In genomic region chr10:4389036-4389435, GRCm38 (mm10) we compare ENCODE assay signal across 8 mouse cellular contexts. TPM values are rescaled to one million over a fixed set of nuclear protein-coding genes. Genes with fewer than 3 reads are reported as not detected.
DNase-seq lines count a peak whose midpoint lies in the region; ATAC-seq and TF ChIP-seq lines count a peak whose summit lies in the region.

No protein-coding gene starts in this region.

- peak overlapping the region; percentile 94 for H3K4me3 ChIP-seq in kidney, embryonic 16.5 days (ENCODE audit: low read length)
- peak overlapping the region; percentile 66 for H3K4me3 ChIP-seq in bone marrow macrophage, adult 2 months (ENCODE audit: insufficient read depth, low read length)

- 10% methylated on average over 10 of the region's 10 CpGs for WGBS in kidney, embryonic 16.5 days

- H3K27ac ChIP-seq in kidney, embryonic 16.5 days (ENCODE audit: low read length) = no peak overlapping the region
- no peak overlapping the region for H3K27ac ChIP-seq in bone marrow macrophage, adult 2 months (ENCODE audit: insufficient read depth, low read depth, low read length)

- H3K27me3 ChIP-seq in kidney, embryonic 16.5 days (ENCODE audit: insufficient read depth, low read length) = no peaks in the 10 kb centered on the region

- TF ChIP-seq POLR2A in bone marrow macrophage, adult 2 months (IDR thresholded peaks at IDR 0.05; ENCODE audit: borderline replicate concordance, low read depth, low read length) = no peak

- DNase-seq in kidney, postnatal 4 days = no peak
- peak; percentile 47 for DNase-seq in induced T-regulatory cell, adult 2 months (ENCODE audit: low read depth)
- peak; percentile 51 for DNase-seq in naive thymus-derived CD4-positive, alpha-beta T cell, adult 2 months (ENCODE audit: low read depth)
- DNase-seq in c-Kit-positive CD71-positive TER-119-positive erythroid progenitor cells, embryonic 14.5 days (ENCODE audit: low spot score) = no peak
- no peak for DNase-seq in cerebellum, adult 11 months
- no peak for DNase-seq in ovary, postnatal 10 days (ENCODE audit: low spot score)

- ATAC-seq in kidney, embryonic 16.5 days (ENCODE audit: low FRiP score, low TSS enrichment) = no peak

- peak overlapping the region; percentile 89 for H3K4me2 ChIP-seq in kidney, embryonic 16.5 days (replicated peaks; ENCODE audit: low read depth, low read length)

- H3K9ac ChIP-seq in kidney, embryonic 16.5 days (replicated peaks; ENCODE audit: low read length) = peak overlapping the region; percentile 99

- H3K4me1 ChIP-seq in kidney, embryonic 16.5 days (ENCODE audit: insufficient read depth, low read length) = peaks cover 40% of the 10 kb centered on the region
- H3K4me1 ChIP-seq in bone marrow macrophage, adult 2 months (ENCODE audit: control insufficient read depth, insufficient read depth, low read length) = peaks cover 43% of the 10 kb centered on the region

- TF ChIP-seq CTCF in bone marrow macrophage, adult 2 months (IDR thresholded peaks at IDR 0.05; ENCODE audit: low read depth, low read length) = no peak

- peaks cover 10% of the 10 kb centered on the region; the same call in 1 of the 2 replicates for H3K36me3 ChIP-seq in kidney, embryonic 16.5 days (ENCODE audit: insufficient read depth, low read length)

- no peaks in the 10 kb centered on the region for H3K9me3 ChIP-seq in kidney, embryonic 16.5 days (ENCODE audit: low read length)

RNA-seq across cellular contexts. Expression of gene Zbtb2, which starts 1.1 kb away (rescaled TPM):
- polyA plus RNA-seq in kidney, embryonic 16.5 days (2015; fragmentation: Nextera tagmentation; extraction: Ambion mirVana) = 17.9 and 19.0 TPM in 2 replicates
- 8.7 and 10.3 TPM in 2 replicates for polyA plus RNA-seq in bone marrow macrophage, adult 2 months (2012; ENCODE audit: insufficient read depth, insufficient read length, missing spikeins)

RNA-seq across cellular contexts. Expression of gene Rmnd1, which starts 43.2 kb away (rescaled TPM):
- 65.2 and 71.0 TPM in 2 replicates for polyA plus RNA-seq in kidney, embryonic 16.5 days (2015; fragmentation: Nextera tagmentation; extraction: Ambion mirVana)
- 52.0 and 53.4 TPM in 2 replicates for polyA plus RNA-seq in bone marrow macrophage, adult 2 months (2012; ENCODE audit: insufficient read depth, insufficient read length, missing spikeins)

RNA-seq across cellular contexts. Expression of gene Armt1, which starts 43.2 kb away (rescaled TPM):
- 23.8 and 29.0 TPM in 2 replicates for polyA plus RNA-seq in kidney, embryonic 16.5 days (2015; fragmentation: Nextera tagmentation; extraction: Ambion mirVana)
- polyA plus RNA-seq in bone marrow macrophage, adult 2 months (2012; ENCODE audit: insufficient read depth, insufficient read length, missing spikeins) = 15.7 and 16.8 TPM in 2 replicates

Comparison
In these comparisons a context has a peak if more than half of its experiments do, and no peak if none do; other contexts are left out.
1. DNase-seq: peak in induced T-regulatory cell, adult 2 months (single experiment) and naive thymus-derived CD4-positive, alpha-beta T cell, adult 2 months (single experiment); none in kidney, postnatal 4 days (0 of 2), c-Kit-positive CD71-positive TER-119-positive erythroid progenitor cells, embryonic 14.5 days (single experiment), cerebellum, adult 11 months (single experiment) and ovary, postnatal 10 days (single experiment).